Comparison of ENCODE assay signal across 9 mouse cellular contexts in genomic region chr5:139382760-139383159, GRCm38 (mm10). TPM values are rescaled to one million over a fixed set of nuclear protein-coding genes. Genes with fewer than 3 reads are reported as not detected.
DNase-seq lines count a peak whose midpoint lies in the region; ATAC-seq lines count a peak whose summit lies in the region.
"Had no signal": no experiment of that assay in that cellular context is flagged by ENCODE, and none has a peak within 500 bp of the region (broad histone marks: within the 10 kb centered on the region; RNA-seq: fewer than 3 reads in every experiment).

No protein-coding gene starts in this region.

- H3K36me3 ChIP-seq in intestine, embryonic 15.5 days: no peaks in the 10 kb centered on the region
- peaks cover 27% of the 10 kb centered on the region for H3K36me3 ChIP-seq in liver, embryonic 15.5 days (replicated peaks)

- peak; percentile 84 to 86 for DNase-seq in CD8-positive naive resting alpha-beta T cell, adult 2 months (ENCODE audit: low read depth in 2 of 2, low spot score in 2 of 2)
- DNase-seq in NIH3T3 (ENCODE audit: low read depth): peak; percentile 12
- DNase-seq in heart, adult 11 months: peak; percentile 99
- DNase-seq in naive thymus-derived CD4-positive, alpha-beta T cell, adult 2 months (ENCODE audit: low read depth): peak; percentile 93
- peak; percentile 70 for DNase-seq in thymus, postnatal 14 days
- no peak for DNase-seq in cerebellum, adult 11-12 months

- H3K9ac ChIP-seq in intestine, embryonic 15.5 days: no peak overlapping the region
- peak overlapping the region; percentile 90 for H3K9ac ChIP-seq in liver, embryonic 15.5 days

- peaks cover 41% of the 10 kb centered on the region for H3K4me1 ChIP-seq in intestine, embryonic 15.5 days (replicated peaks)
- peaks cover 92% of the 10 kb centered on the region for H3K4me1 ChIP-seq in liver, embryonic 15.5 days (replicated peaks)

- H3K4me3 ChIP-seq in intestine, embryonic 15.5 days (replicated peaks): no peak overlapping the region
- H3K4me3 ChIP-seq in liver, embryonic 15.5 days (replicated peaks): peak overlapping the region; percentile 91

- peak; percentile 26 for ATAC-seq in intestine, embryonic 15.5 days
- ATAC-seq in liver, embryonic 15.5 days (ENCODE audit: insufficient read depth): peak; percentile 72

- H3K27me3 ChIP-seq in intestine, embryonic 15.5 days (replicated peaks): no peaks in the 10 kb centered on the region
- H3K27me3 ChIP-seq in liver, embryonic 15.5 days: no peaks in the 10 kb centered on the region

- peak overlapping the region; percentile 12; the same call in 1 of the 2 replicates for H3K4me2 ChIP-seq in intestine, embryonic 15.5 days (replicated peaks)
- peak overlapping the region; percentile 94 for H3K4me2 ChIP-seq in liver, embryonic 15.5 days

- WGBS in intestine, embryonic 15.5 days: 52% methylated on average over 8 of the region's 8 CpGs
- WGBS in liver, embryonic 15.5 days (ENCODE audit: insufficient replicate concordance): 6% methylated on average over 8 of the region's 8 CpGs

- H3K9me3 ChIP-seq in intestine, embryonic 15.5 days: no peaks in the 10 kb centered on the region
- no peaks in the 10 kb centered on the region for H3K9me3 ChIP-seq in liver, embryonic 15.5 days (replicated peaks)

- H3K27ac ChIP-seq in intestine, embryonic 15.5 days: peak overlapping the region; percentile 54; the same call in 1 of the 2 replicates
- peak overlapping the region; percentile 100 for H3K27ac ChIP-seq in liver, embryonic 15.5 days (replicated peaks)

RNA-seq across cellular contexts. Expression of gene Gpr146, which starts 5.3 kb away (rescaled TPM):
- polyA plus RNA-seq in intestine, embryonic 15.5 days (2015; fragmentation: Nextera tagmentation; extraction: Ambion mirVana): 2.2 and 2.7 TPM in 2 replicates
- polyA plus RNA-seq in liver, embryonic 15.5 days (2015; fragmentation: Nextera tagmentation; extraction: Ambion mirVana): 25.0 and 26.4 TPM in 2 replicates

RNA-seq across cellular contexts. Expression of gene C130050O18Rik, which starts 22.3 kb away (rescaled TPM):
- polyA plus RNA-seq in intestine, embryonic 15.5 days (2015; fragmentation: Nextera tagmentation; extraction: Ambion mirVana): 0.81 and 0.85 TPM in 2 replicates
- polyA plus RNA-seq in liver, embryonic 15.5 days (2015; fragmentation: Nextera tagmentation; extraction: Ambion mirVana): 1.9 and 2.4 TPM in 2 replicates

RNA-seq across cellular contexts. Expression of gene Cyp2w1, which starts 30.3 kb away (rescaled TPM):
- polyA plus RNA-seq in intestine, embryonic 15.5 days (2015; fragmentation: Nextera tagmentation; extraction: Ambion mirVana): 23.5 and 25.8 TPM in 2 replicates
- not detected in 2 replicates for polyA plus RNA-seq in liver, embryonic 15.5 days (2015; fragmentation: Nextera tagmentation; extraction: Ambion mirVana)
- polyA plus RNA-seq: gonadal fat pad, adult 2 months had no signal

RNA-seq across cellular contexts. Expression of gene Cox19, which starts 31.5 kb away (rescaled TPM):
- 162 and 168 TPM in 2 replicates for polyA plus RNA-seq in intestine, embryonic 15.5 days (2015; fragmentation: Nextera tagmentation; extraction: Ambion mirVana)
- 44.3 and 49.3 TPM in 2 replicates for polyA plus RNA-seq in liver, embryonic 15.5 days (2015; fragmentation: Nextera tagmentation; extraction: Ambion mirVana)

RNA-seq across cellular contexts. Expression of gene Gper1, which starts 40.2 kb away (rescaled TPM):
- polyA plus RNA-seq in intestine, embryonic 15.5 days (2015; fragmentation: Nextera tagmentation; extraction: Ambion mirVana): 2.1 TPM in 2 replicates
- polyA plus RNA-seq in liver, embryonic 15.5 days (2015; fragmentation: Nextera tagmentation; extraction: Ambion mirVana): 0.10 and 0.14 TPM in 2 replicates

Comparison
In these comparisons a context has a peak if more than half of its experiments do, and no peak if none do; other contexts are left out.
1. RNA of gene Cyp2w1, which starts 30.3 kb away (polyA plus RNA-seq): 23.5 to 25.8 TPM in intestine, embryonic 15.5 days; not detected in liver, embryonic 15.5 days; every median in the first group is over 10 times any median in the second.